Mouse (Mus musculus) lung, embryonic 16.5 days (tissue): ENCODE results near the gene Dpp6. TPM values are rescaled to one million over a fixed set of nuclear protein-coding genes. Genes with fewer than 3 reads are reported as not detected.

Experiments
- ATAC-seq: fragments of 200-750 bp; cut with Nextera tagmentation; 2 replicates; pipeline ENCODE4 v1.8.0; 2017; ENCODE audit warnings: low read depth, mild to moderate bottlenecking, moderate library complexity
- H3K27ac ChIP-seq: fragments of 300-500 bp; sonication (generic); 2 replicates; pipeline ENCODE4 v1.5.1; 2014; ENCODE audit warnings: mild to moderate bottlenecking, control low read depth, low read length
- H3K27me3 ChIP-seq: fragments of 300-500 bp; sonication (generic); 2 replicates; pipeline ENCODE4 v1.6.1; 2014; ENCODE audit warnings: low read depth, low read length, mixed read lengths; ENCODE audit not compliant: control insufficient read depth, insufficient read depth
- H3K36me3 ChIP-seq: fragments of 300-500 bp; sonication (generic); 2 replicates; pipeline ENCODE4 v1.6.1; 2014; ENCODE audit warnings: low read length; ENCODE audit not compliant: control insufficient read depth, insufficient read depth
- H3K4me1 ChIP-seq: fragments of 300-500 bp; sonication (generic); replicated peaks from 2 replicates; pipeline ENCODE4 v1.6.1; 2014; ENCODE audit warnings: low read length, mixed read lengths; ENCODE audit not compliant: control insufficient read depth, insufficient read depth
- H3K4me2 ChIP-seq: fragments of 300-500 bp; sonication (generic); 2 replicates; pipeline ENCODE4 v1.6.1; 2014; ENCODE audit warnings: low read depth, low read length, control low read depth
- H3K4me3 ChIP-seq: fragments of 300-500 bp; sonication (generic); 2 replicates; pipeline ENCODE4 v1.5.1; 2014; ENCODE audit warnings: mild to moderate bottlenecking, low read length, control low read depth
- H3K9ac ChIP-seq: fragments of 300-500 bp; sonication (generic); 2 replicates; pipeline ENCODE4 v1.6.1; 2014; ENCODE audit warnings: low read length, control low read depth
- H3K9me3 ChIP-seq: fragments of 300-500 bp; sonication (generic); 2 replicates; pipeline ENCODE4 v1.6.1; 2016; ENCODE audit warnings: low read length; ENCODE audit not compliant: control insufficient read depth
- WGBS: fragments of 180-500 bp; shearing (Covaris S2); extraction: QIAGEN DNeasy Blood & Tissue Kit; methylation state at CpG from one replicate; pipeline ENCODE4 v1.1.7; 2014; 5-methylcytosine and 5-hydroxymethylcytosine counted together
- polyA plus RNA-seq: library from polyadenylated mRNA; unstranded; fragments of >200 nt; fragmentation: Nextera tagmentation; extraction: Ambion mirVana; gene quantifications from 2 replicates; pipeline ENCODE4 v1.2.1, GENCODE M21; 2015

Gene Dpp6
- polyA plus RNA-seq, 1 experiment from 2014 or later = 0.26 TPM

DNA sequence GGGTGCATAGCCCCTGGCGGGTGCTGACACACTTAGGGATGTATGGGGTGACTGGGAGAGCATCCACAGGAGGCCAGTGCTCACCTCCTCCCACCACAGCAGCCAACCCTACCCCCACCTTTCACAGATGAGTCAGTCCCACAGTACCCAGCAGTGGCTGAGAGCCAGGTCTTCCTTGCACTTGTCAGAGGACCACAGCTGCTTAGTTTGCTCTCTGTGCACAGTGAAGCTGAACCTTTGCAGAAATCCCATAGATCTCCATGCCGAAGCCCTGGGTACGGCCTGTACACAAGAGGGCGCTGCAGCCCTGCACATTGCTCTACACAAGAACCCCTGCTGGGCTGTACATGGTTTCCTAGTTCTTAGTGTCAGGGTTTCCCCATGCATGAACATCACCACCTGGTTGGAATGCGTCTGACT lies 860.3 kb downstream of the Dpp6 start:
- Histone ChIP-seq H3K9me3 (no peaks in the 10 kb centered on the region), H3K36me3 (no peaks in the 10 kb centered on the region), H3K4me2 (no peak overlapping the region), H3K27me3 (no peaks in the 10 kb centered on the region), H3K4me3 (no peak overlapping the region), H3K27ac (no peak overlapping the region), H3K4me1 (no peaks in the 10 kb centered on the region), H3K9ac (no peak overlapping the region)
- ATAC-seq = no peak
- WGBS = 43% methylated on average over 5 of the region's 5 CpGs

DNA sequence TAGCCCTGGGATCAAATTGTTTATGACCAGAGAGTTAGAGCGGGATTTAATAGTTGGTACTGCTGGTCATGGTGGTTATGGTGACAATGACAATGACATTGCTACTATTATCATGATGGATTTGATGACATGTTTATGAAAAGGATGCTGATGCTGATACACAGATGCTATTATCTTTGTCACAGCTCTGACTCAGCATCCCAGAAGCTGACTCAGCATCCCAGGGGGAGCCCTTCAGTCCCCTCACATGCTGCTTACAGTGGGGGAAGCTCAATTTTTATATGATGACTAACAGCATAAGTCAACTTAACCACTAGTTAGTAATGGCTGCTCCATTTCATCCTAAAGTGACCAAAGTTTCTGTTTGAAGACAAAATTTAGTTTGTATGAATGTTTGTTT lies 862.1 kb downstream of the Dpp6 start:
- no peak overlapping the region for H3K27ac ChIP-seq
- 73% methylated on average over 1 of the region's 1 CpGs for WGBS
- H3K4me3 ChIP-seq = no peak overlapping the region
- H3K27me3 ChIP-seq = no peaks in the 10 kb centered on the region
- no peaks in the 10 kb centered on the region for H3K9me3 ChIP-seq
- no peaks in the 10 kb centered on the region for H3K36me3 ChIP-seq
- no peaks in the 10 kb centered on the region for H3K4me1 ChIP-seq
- no peak overlapping the region for H3K9ac ChIP-seq
- no peak for ATAC-seq
- H3K4me2 ChIP-seq = no peak overlapping the region

- Histone ChIP-seq H3K9ac (no peak overlapping the region), H3K27ac (no peak overlapping the region), H3K4me3 (no peak overlapping the region), H3K36me3 (no peaks in the 10 kb centered on the region), H3K4me1 (no peaks in the 10 kb centered on the region), H3K4me2 (no peak overlapping the region), H3K9me3 (no peaks in the 10 kb centered on the region), H3K27me3 (no peaks in the 10 kb centered on the region)
- WGBS = 31% methylated on average over 5 of the region's 5 CpGs
- no peak for ATAC-seq
Observed at GRCm38 (mm10) chr5:27680476-27680875, 863.5 kb downstream of the Dpp6 start.

GRCm38 (mm10) chr5:27685162-27685561 lies 868.2 kb downstream of the Dpp6 start:
- WGBS = 25% methylated on average over 11 of the region's 11 CpGs

GRCm38 (mm10) chr5:27685923-27686322 lies 868.9 kb downstream of the Dpp6 start:
- 60% methylated on average over 3 of the region's 3 CpGs for WGBS
- H3K4me1 ChIP-seq = no peaks in the 10 kb centered on the region
- no peaks in the 10 kb centered on the region for H3K36me3 ChIP-seq
- H3K4me2 ChIP-seq = no peak overlapping the region
- no peak overlapping the region for H3K9ac ChIP-seq
- ATAC-seq = no peak
- no peaks in the 10 kb centered on the region for H3K27me3 ChIP-seq
- no peak overlapping the region for H3K4me3 ChIP-seq
- H3K9me3 ChIP-seq = no peaks in the 10 kb centered on the region; the same call in 1 of the 2 replicates
- no peak overlapping the region for H3K27ac ChIP-seq

More at GRCm38 (mm10) chr5:27685162-27685561, 868.2 kb downstream of the Dpp6 start:
- ATAC-seq = no peak
- H3K4me1 ChIP-seq = no peaks in the 10 kb centered on the region
- no peak overlapping the region for H3K4me3 ChIP-seq
- H3K4me2 ChIP-seq = no peak overlapping the region
- H3K9ac ChIP-seq = no peak overlapping the region
- no peaks in the 10 kb centered on the region for H3K27me3 ChIP-seq
- H3K9me3 ChIP-seq = no peaks in the 10 kb centered on the region; the same call in 1 of the 2 replicates
- H3K36me3 ChIP-seq = no peaks in the 10 kb centered on the region
- H3K27ac ChIP-seq = no peak overlapping the region

DNA sequence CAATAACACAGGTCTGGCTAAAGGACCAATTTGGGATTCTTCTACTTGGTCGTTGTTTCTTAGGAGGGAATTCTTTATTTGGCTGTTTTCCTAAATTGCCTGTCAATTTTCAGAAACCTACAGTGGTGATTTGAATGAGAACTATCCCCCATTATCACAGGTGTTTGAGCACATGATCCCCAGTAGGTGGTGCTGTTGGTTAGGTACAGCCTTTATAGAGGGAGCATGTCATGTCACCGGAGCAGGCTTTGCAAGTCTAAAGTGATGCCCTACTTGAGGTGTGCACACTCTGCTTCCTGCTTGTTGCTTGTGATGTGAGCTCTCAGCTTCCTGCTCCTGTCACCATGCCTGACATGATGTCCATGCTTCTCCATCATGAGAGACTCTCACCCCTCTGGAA lies 870.3 kb downstream of the Dpp6 start:
- no peak overlapping the region for H3K27ac ChIP-seq
- 79% methylated on average over 2 of the region's 2 CpGs for WGBS
- H3K36me3 ChIP-seq = no peaks in the 10 kb centered on the region
- H3K9me3 ChIP-seq = no peaks in the 10 kb centered on the region; the same call in 1 of the 2 replicates
- H3K4me3 ChIP-seq = no peak overlapping the region
- no peaks in the 10 kb centered on the region for H3K4me1 ChIP-seq
- no peak for ATAC-seq
- H3K4me2 ChIP-seq = no peak overlapping the region
- H3K27me3 ChIP-seq = no peaks in the 10 kb centered on the region
- H3K9ac ChIP-seq = no peak overlapping the region

DNA sequence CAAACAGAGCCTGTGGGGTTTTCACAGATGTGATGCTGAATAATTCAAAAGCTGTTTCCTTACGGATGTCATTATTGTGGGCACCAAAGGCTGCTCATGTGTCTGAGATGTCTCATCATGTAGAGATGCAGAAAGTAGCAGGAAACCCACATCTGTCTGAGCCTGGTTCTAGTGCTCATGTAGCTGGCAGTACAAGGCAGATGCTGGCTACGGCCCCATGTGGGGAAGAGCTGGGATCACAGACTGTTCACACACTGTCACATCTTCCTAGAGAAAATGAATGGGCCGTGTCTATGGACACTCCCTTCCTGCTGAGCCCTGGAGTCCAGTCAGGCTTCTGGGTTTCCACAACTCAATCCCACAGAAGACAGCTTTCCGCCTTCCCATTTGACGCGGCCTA lies 885.5 kb downstream of the Dpp6 start:
- Histone ChIP-seq H3K4me2 (no peak overlapping the region), H3K36me3 (no peaks in the 10 kb centered on the region), H3K4me1 (no peaks in the 10 kb centered on the region), H3K27me3 (no peaks in the 10 kb centered on the region), H3K27ac (no peak overlapping the region), H3K9me3 (no peaks in the 10 kb centered on the region), H3K4me3 (no peak overlapping the region), H3K9ac (no peak overlapping the region)
- 79% methylated on average over 6 of the region's 6 CpGs for WGBS
- ATAC-seq = no peak

- Histone ChIP-seq H3K36me3 (no peaks in the 10 kb centered on the region), H3K9me3 (no peaks in the 10 kb centered on the region), H3K9ac (no peak overlapping the region), H3K27ac (no peak overlapping the region), H3K4me3 (no peak overlapping the region), H3K4me1 (peaks cover 8% of the 10 kb centered on the region), H3K27me3 (no peaks in the 10 kb centered on the region), H3K4me2 (no peak overlapping the region)
- no peak for ATAC-seq
Observed at GRCm38 (mm10) chr5:27705020-27705419, 888.0 kb downstream of the Dpp6 start.

DNA sequence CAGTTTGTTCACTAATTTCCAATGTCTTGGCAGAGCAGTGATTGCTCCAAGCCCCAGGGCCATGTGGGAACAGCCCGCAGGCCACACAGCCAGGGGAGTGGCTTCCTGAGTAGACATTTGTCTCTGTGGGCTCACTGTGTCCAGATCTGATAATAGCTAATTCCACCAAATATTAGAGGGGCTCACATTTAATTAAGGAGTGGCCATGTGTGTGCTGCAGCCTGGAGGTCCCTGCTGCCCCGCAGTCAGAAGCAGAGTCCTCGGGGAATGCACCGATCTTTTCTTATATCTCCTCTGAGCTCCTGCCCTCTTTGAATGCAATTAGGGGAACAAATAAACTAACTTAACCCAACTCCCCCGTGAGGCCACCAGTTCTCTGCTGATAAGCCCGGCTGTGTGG lies 889.5 kb downstream of the Dpp6 start:
- H3K9me3 ChIP-seq = no peaks in the 10 kb centered on the region
- no peak overlapping the region for H3K27ac ChIP-seq
- WGBS = 40% methylated on average over 6 of the region's 6 CpGs
- no peak for ATAC-seq
- no peak overlapping the region for H3K9ac ChIP-seq
- H3K4me1 ChIP-seq = peaks cover 8% of the 10 kb centered on the region
- no peaks in the 10 kb centered on the region for H3K27me3 ChIP-seq
- no peak overlapping the region for H3K4me3 ChIP-seq
- no peaks in the 10 kb centered on the region for H3K36me3 ChIP-seq
- H3K4me2 ChIP-seq = no peak overlapping the region

GRCm38 (mm10) chr5:27707283-27707682 lies 890.3 kb downstream of the Dpp6 start:
- Histone ChIP-seq H3K27me3 (no peaks in the 10 kb centered on the region), H3K4me1 (peaks cover 8% of the 10 kb centered on the region), H3K36me3 (no peaks in the 10 kb centered on the region), H3K27ac (no peak overlapping the region), H3K4me3 (no peak overlapping the region), H3K9me3 (no peaks in the 10 kb centered on the region), H3K9ac (no peak overlapping the region), H3K4me2 (no peak overlapping the region)
- no peak for ATAC-seq
